Mouse (Mus musculus) lung, postnatal 0 days (tissue): ENCODE measurements around the gene Gm20696.

Source experiments
- CTCF ChIP-seq: IDR thresholded peaks from 2 replicates; pipeline ENCODE4 v1.5.1; 2016; ENCODE audit warnings: antibody characterized with exemption, mild to moderate bottlenecking
- EP300 ChIP-seq: IDR thresholded peaks from 2 replicates; pipeline ENCODE4 v1.6.1; 2016; ENCODE audit warnings: antibody characterized with exemption, mild to moderate bottlenecking, control low read depth

- TF ChIP-seq CTCF (no peak), EP300 (no peak)
Measured at GRCm38 (mm10) chr6:99394801-99395200, 271.8 kb downstream of the Gm20696 start.
